Mouse (Mus musculus): ENCODE results near the gene Gm13040.
"Not testable (repeated sequence)": the region's sequence is repeated elsewhere in the genome, so short reads cannot be mapped to it uniquely, and the experiment has no call there.

The Gm13040 gene

GRCm38 (mm10) chr4:143535654-143536053 lies at the start of gene Gm13040:
Gene Gm13040, plus strand, starts transcription at chr4:143535954.
- not testable (repeated sequence) for DNase-seq

- DNase-seq = no peak
Measured at GRCm38 (mm10) chr4:143511043-143511442, 24.7 kb upstream of the Gm13040 start, which contains the start of gene Gm13043. Gene Gm13043, plus strand, starts transcription at chr4:143511343.

GRCm38 (mm10) chr4:143551400-143551799 lies 15.6 kb downstream of the Gm13040 start, which contains the start of the genes BC080695 and Gm13057:
Gene BC080695, plus strand, starts transcription at chr4:143551700.
Gene Gm13057, plus strand, starts transcription at chr4:143551709.
- not testable (repeated sequence) for DNase-seq

Data from kidney, adult 8-10 months (tissue).